Mouse (Mus musculus): ENCODE data around the gene Fam131a. TPM values are rescaled to one million over a fixed set of nuclear protein-coding genes. Genes with fewer than 3 reads are reported as not detected.

Fam131a gene
- total RNA-seq, 2 experiments from 2014 or later: 28.7 to 34.5 TPM

- DNase-seq: no peak
- intact Hi-C loops (cut with DNase I; ENCODE audit: low total_unique reads): no loop called here
Observed at GRCm38 (mm10) chr16:20712889-20713288, 19.8 kb downstream of the Fam131a start.

- intact Hi-C loops (cut with DNase I; ENCODE audit: low total_unique reads): no loop called here
- no peak for DNase-seq
Observed at GRCm38 (mm10) chr16:20714307-20715080, 21.5 kb downstream of the Fam131a start.

DNA sequence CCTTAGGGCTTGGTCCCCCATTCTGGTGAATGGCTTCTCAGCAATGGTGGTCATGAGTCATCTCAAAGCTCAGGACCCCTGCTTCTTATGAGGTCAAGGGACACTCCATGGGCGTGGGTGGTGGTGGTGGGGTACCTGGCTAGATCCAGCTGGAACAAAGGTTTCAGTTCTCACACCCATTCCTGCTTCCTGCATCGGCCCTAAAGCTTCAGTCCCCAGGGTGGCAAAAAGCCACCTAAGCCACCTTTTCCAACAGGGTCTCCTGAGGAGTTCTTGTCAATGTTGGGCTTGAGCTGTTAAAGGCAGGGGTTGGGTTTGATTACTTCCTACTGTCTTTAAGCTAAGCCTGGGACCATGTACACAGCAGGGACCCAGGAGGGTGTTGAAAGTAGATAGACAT, 22.1 kb downstream of the Fam131a start:
- intact Hi-C loops (cut with DNase I; ENCODE audit: low total_unique reads): no loop called here
- no peak for DNase-seq

- no peak for DNase-seq
- intact Hi-C loops (cut with DNase I; ENCODE audit: low total_unique reads): no loop called here
Observed at GRCm38 (mm10) chr16:20715566-20715965, 22.5 kb downstream of the Fam131a start.

- intact Hi-C loops (cut with DNase I; ENCODE audit: low total_unique reads): no loop called here
- peak; percentile 85 for DNase-seq
Observed at GRCm38 (mm10) chr16:20715976-20716840, 23.2 kb downstream of the Fam131a start.

GRCm38 (mm10) chr16:20716841-20717180, 23.8 kb downstream of the Fam131a start:
- intact Hi-C loops (cut with DNase I; ENCODE audit: low total_unique reads): no loop called here
- no peak for DNase-seq

- DNase-seq: peak; percentile 97
Observed at GRCm38 (mm10) chr16:20717181-20717977, 24.3 kb downstream of the Fam131a start, which contains the start of the genes Polr2h and Clcn2. TSS of gene Polr2h (plus strand) at chr16:20717665. TSS of gene Clcn2 (minus strand) at chr16:20717746.

DNA sequence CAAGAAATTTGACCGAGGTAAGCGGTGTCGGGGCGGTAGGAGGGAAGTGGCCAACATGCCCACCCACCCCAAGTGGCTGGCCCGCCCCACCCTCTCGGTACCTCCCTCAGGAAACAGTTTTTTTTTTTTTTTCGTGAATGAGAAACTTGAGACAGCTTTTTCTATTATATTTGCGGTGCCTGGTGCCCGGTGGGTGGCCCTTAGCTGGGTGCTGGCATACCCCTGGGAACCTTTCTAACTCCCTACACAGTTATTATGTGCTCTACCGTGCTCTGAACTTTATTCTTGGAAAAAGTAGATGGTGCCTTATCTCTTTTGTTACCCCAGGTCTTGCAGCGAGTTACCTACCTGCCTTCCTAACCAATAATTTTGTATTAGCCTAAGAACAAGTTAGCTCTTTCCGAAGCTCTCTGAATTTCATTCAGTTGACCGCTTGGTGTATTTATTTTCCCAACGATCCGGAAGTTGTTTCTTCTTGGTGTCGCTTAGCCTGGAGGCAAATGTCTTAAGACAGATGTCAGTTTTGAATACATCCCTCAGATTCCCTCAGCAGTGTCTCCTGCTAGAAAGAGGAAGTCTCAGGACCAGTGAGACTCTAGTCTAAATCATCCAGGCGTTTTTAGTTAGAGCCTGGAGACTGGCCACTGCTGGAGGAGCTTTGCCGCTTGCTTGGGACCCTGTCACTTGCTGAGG, 25.1 kb downstream of the Fam131a start:
- DNase-seq: no peak
- intact Hi-C loops (cut with DNase I; ENCODE audit: low total_unique reads): no loop called here

More at GRCm38 (mm10) chr16:20717181-20717977, 24.3 kb downstream of the Fam131a start, which contains the start of the genes Polr2h and Clcn2:
- intact Hi-C loops (cut with DNase I; ENCODE audit: low total_unique reads): no loop called here

GRCm38 (mm10) chr16:20721808-20722207, 28.8 kb downstream of the Fam131a start:
- no peak for DNase-seq
- intact Hi-C loops (cut with DNase I; ENCODE audit: low total_unique reads): loop anchor here (2.0 kb wide), 1 partner anchor 41 kb away; no protein-coding TSS in a partner anchor

DNA sequence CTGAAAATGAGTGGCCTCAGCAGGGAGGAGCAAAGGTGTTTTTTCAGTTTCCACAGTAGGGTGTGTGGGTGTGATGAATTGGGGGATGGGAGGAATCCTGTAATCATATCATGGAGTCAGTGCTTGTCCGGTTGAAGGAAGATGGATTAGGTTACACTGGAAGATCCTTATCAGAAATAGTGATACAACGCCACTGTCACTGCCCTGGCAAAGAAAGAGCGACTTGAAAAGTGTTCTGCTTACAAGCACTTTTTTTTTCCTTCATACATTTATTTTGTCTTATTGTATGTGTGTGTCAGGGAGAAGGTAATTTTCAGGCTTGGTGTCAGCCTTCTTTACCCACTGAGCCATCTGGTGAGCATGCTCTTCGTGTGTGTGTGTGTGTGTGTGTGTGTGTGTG, 29.7 kb downstream of the Fam131a start:
- DNase-seq: no peak
- intact Hi-C loops (cut with DNase I; ENCODE audit: low total_unique reads): no loop called here

- no peak for DNase-seq
- intact Hi-C loops (cut with DNase I; ENCODE audit: low total_unique reads): no loop called here
Observed at GRCm38 (mm10) chr16:20723247-20723646, 30.2 kb downstream of the Fam131a start.

DNA sequence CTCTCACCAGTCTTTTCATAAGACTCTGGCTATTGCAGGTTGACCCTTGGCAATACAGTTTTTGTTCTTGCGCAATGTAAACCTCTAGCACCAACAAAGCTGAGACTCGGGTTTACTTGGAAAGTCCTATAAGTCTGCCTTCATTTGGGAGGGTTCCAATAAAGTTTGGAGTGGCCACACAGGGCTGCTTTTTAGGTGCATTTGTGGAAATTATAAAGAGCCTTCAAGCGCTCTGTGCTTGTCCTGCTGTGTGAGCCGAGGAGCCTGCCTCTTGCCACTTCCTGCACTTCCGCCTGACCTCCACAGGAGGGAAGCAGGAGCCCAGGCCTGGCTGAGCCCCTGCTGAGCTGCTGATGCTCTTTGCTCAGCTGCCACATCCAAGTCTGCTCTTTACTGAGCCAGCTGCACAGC, 31.3 kb downstream of the Fam131a start:
- peak; percentile 75 for DNase-seq
- intact Hi-C loops (cut with DNase I; ENCODE audit: low total_unique reads): no loop called here

DNA sequence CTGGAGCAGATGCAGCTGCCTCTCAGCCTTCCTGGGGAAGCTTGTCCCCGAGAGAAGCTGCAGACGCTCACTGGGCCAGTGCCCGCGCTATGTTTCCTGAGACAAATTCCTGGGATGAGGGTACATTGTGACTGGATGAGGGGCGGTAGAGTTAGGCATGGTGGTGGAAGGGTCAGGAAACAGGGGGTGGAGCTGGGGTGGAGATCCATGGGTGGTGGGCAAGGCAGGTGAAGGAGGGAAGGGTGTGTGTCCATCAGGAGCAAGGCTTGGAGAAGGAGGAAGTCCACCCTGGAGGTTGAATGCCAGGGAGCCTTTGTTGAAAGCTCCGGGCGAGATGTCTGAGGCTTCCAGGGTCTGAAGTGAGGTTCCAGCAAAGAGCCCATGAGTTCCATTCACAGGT, 32.3 kb downstream of the Fam131a start:
- intact Hi-C loops (cut with DNase I; ENCODE audit: low total_unique reads): no loop called here
- DNase-seq: no peak

- intact Hi-C loops (cut with DNase I; ENCODE audit: low total_unique reads): no loop called here
- no peak for DNase-seq
Observed at GRCm38 (mm10) chr16:20725750-20726149, 32.7 kb downstream of the Fam131a start.

- intact Hi-C loops (cut with DNase I; ENCODE audit: low total_unique reads): no loop called here
- no peak for DNase-seq
Observed at GRCm38 (mm10) chr16:20726384-20726783, 33.3 kb downstream of the Fam131a start.

GRCm38 (mm10) chr16:20730293-20730711, 37.3 kb downstream of the Fam131a start:
- DNase-seq: no peak
- intact Hi-C loops (cut with DNase I; ENCODE audit: low total_unique reads): no loop called here

GRCm38 (mm10) chr16:20731688-20732087, 38.6 kb downstream of the Fam131a start:
- intact Hi-C loops (cut with DNase I; ENCODE audit: low total_unique reads): no loop called here
- no peak for DNase-seq

DNA sequence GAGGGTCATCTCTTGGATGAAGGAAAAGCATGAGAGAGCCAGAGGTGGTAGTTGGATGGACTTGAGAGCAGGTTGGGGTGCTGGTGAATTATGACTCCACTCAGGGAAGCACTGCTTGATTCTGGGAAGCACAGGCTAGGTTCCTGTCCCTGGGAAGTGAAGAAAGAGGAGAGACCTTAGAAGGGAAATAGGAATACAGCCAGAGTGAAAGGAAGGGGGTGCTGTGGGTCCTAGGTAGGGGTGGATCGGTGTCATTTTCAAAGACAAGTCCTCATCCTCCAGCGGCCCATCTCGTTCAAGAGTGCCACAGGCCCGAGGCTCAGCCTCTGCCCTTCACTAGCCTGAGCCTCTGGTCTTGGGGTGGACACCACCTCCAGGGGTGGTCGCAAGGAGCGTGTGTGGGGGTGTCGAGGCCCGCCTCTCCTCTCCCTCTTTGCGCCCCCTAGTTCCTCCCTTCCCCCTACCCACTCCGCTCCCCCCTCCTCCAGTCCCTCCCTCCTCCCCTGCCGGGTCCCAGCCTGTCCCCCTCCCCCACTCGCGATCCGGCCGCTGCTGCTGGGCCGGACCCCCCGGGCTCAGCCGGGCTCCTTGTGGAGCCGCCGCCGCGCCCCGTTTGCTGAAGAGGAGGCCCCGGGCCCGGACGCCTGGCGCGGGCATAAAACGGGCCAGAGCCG, 39.3 kb downstream of the Fam131a start:
- intact Hi-C loops (cut with DNase I; ENCODE audit: low total_unique reads): no loop called here
- no peak for DNase-seq
